Mouse (Mus musculus): Measurements from ENCODE around the gene D630039A03Rik. TPM values are rescaled to one million over a fixed set of nuclear protein-coding genes. Genes with fewer than 3 reads are reported as not detected.
"Not testable (repeated sequence)": the region's sequence is repeated elsewhere in the genome, so short reads cannot be mapped to it uniquely, and the experiment has no call there.

D630039A03Rik gene
- polyA plus RNA-seq, 1 experiment = 4.3 TPM

DNA sequence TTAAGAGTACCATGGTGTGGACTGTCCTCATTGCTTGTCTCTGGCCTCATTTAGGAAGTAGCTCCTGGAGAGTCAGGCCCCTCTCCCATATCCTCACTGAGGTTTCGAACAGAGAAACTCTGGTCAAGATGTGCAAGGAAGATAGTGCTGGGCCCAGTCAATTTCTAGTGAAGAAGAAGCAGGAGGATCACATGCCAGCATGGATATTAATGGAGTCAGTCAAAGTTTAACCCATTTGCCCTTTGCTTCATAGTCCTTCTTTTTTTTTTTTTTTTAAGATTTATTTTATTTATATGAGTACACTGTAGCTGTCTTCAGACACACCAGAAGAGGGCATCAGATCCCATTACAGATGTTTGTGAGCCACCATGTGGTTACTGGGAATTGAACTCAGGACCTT, 27.1 kb downstream of the D630039A03Rik start:
- not testable (repeated sequence) for DNase-seq (ENCODE audit: low spot score)

GRCm38 (mm10) chr4:57888246-57888645, 27.9 kb downstream of the D630039A03Rik start:
- DNase-seq (ENCODE audit: low spot score) = no peak

DNA sequence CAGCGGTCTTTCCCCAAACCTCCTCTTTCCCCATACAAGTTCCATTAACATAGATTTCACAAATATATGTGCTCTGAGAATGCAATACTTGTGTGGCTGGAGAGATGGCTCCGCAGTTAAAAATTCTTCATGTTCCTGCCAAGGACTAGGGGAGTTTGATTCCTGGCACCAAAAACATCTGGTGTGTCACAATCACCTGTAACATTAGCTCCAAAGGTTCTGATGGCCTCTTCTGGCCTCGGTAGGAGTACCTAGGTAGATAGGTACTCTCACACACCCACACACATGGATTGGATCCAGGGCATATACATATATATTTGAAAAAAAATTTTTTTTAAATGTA, 29.2 kb downstream of the D630039A03Rik start:
- no peak for DNase-seq (ENCODE audit: low spot score)

GRCm38 (mm10) chr4:57886066-57886887, 29.8 kb downstream of the D630039A03Rik start:
- no peak for DNase-seq (ENCODE audit: low spot score)

DNA sequence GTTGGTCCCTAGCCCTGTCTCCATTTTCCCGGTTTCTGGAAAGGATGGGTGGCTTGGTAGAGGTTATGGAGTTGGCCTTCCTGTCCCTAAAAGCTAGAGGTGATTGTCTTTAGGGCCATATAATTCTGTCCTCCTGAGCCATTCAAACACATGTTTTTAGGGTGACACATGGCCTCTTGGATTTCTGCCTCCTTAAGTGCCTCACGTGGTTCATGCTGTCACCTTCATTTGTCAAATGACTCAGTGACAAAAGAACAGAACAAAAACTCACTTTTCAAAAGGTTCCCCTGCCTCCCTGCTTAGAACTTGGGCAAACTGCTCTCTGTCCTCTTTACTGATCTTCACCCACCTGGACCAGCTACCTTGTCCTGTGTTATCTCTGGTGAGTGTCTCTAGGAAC, 30.9 kb downstream of the D630039A03Rik start:
- no peak for DNase-seq (ENCODE audit: low spot score)

GRCm38 (mm10) chr4:57884511-57884910, 31.6 kb downstream of the D630039A03Rik start:
- DNase-seq (ENCODE audit: low spot score) = no peak

DNA sequence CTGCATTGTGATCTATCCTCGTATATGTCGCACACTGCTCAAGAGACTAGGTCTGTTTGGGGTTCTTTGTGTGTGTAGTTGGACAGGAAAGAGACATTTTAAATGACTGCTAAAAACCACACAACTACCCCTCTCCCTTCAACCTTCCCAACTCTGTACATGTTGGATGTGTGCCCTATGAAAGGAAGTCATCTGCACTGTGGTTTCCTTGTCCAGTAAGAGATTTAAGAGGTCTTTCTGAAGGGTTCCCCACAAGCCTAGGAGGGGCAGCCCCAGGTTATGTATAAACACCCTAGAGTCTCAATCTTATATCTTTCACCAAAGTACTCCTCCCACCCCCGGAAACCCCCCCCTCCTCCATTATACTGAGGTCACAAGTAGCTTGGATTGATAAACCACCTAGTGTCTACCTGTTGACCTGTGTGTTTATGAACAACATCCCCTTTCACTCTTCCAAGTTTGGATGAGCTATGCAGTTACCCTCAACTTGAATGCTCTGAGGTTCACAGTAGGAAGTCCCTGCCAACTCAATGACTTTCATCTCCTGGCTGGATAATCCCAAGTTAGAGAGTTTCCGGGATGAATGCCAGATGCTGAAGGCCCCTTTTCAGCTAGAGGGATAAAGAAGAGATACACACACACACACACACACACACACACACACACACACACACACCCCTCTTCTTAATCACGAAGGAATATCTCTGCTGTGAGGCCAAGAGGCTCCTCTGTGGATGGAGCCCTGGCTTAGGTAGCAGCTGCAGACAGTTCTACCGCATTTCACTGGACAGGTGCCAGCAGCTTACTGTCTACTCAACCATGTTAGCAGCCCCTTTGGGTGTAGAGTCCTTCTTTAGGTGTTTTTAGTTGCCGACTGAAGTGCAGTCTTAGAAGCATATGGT, 32.3 kb downstream of the D630039A03Rik start:
- no peak for DNase-seq (ENCODE audit: low spot score)

DNA sequence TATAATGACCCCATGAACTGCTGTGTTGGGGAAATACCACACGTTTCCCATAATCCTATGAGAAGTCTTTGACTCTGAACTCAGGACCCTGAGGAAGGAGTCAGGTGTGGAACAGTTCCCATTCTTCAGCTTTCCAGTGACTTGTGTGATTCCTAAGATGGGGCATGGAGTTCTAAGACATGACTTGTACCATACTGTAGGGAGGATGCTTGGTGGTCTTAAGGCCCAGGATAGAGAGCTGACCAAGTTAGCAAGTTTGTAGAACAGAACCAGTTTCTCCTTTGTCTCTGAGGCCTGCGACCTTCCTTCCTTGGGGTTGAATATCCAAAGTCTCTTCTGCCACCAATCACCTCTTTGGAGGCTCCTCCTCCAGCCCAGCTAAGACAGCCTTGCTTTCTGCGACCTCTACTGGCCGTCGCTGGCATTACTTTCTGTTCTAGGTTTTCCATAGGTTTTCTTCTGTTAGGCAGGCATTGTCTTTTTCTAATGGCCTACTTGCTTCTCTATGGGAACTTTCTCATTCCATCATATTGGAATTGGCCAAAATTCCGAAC, 36.2 kb downstream of the D630039A03Rik start:
- DNase-seq (ENCODE audit: low spot score) = peak; percentile 53

DNA sequence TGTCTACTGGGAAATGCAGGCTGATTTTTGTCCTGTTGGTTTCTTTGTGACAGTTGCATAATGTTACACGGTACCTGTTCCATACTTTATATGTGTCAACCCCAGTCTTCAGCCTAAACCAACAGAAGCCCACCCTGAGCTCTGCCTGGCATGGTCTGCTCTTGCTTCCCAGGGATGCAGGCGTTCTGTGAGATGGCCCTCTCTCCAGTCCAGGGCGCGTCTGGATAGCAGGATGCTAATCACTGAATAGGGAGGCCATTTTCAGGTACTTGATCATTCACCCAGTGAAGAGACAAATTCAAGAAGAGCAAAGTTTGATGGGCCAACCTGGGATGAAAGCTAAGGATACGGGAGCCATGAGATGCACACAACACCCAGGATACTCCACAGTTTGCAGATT, 37.0 kb downstream of the D630039A03Rik start:
- DNase-seq (ENCODE audit: low spot score) = no peak

DNA sequence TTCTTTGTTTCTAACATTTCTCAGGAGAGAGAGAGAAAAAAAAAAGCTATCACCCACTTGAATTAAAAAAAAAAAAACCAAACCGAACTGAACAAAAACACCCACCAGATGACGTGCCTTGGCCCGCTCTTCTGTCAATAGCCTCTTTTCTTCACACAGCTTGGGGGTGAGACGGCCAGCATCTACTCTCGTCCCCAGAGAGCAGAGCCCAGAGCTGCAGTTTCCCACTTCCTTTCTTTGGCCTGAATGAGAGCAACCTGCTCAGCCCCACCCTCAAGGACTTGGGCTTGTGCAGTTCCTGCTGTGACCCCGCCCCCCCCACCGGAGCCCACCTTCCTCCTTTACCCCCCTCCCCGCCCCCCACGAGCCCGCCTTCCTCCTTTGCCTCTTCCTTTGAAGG, 48.6 kb downstream of the D630039A03Rik start:
- DNase-seq (ENCODE audit: low spot score) = peak; percentile 1

DNA sequence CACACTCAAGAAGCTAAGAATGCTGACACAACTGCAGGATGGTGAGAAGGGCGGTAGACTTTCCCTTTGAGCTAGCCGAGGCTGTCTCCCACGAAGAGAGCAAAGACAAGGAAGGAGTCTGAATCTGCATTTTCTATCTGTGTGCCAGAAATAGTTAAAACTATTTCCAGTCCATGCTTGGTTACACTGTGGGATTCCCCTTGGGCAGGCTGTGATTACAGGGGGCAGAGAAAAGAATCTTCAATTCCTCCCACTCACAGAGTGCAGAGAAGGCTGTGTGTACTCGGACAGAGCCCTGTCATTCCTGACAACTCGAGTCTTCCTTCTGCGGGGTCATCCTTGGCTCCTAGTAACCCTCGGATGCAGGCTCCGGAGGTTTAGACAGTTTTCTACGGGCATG, 49.1 kb downstream of the D630039A03Rik start:
- peak; percentile 10 for DNase-seq (ENCODE audit: low spot score)

DNA sequence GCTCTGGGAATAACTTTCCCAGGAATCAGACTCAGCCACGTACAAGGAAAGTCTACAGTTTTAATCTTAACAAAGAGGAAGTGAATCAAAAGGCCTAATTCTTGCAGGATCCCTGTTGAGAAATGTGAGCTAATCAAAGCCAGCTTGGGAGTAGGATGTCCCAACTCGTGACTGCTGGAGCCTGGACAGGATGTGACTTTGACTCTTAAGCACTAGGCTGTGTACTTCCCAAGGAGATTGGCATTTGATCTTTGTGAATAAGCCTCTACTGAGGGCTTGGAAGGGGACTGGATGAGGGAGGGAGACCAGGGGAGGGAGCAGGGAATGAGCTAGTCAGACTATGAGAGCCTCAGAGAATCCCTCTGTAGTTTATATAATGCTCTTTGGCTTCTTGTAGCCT, 50.0 kb downstream of the D630039A03Rik start:
- peak; percentile 8 for DNase-seq (ENCODE audit: low spot score)

- peak; percentile 3 for DNase-seq (ENCODE audit: low spot score)
Observed at GRCm38 (mm10) chr4:57862269-57862986, 53.7 kb downstream of the D630039A03Rik start.

GRCm38 (mm10) chr4:57861856-57862255, 54.2 kb downstream of the D630039A03Rik start:
- DNase-seq (ENCODE audit: low spot score) = peak; percentile 8

DNA sequence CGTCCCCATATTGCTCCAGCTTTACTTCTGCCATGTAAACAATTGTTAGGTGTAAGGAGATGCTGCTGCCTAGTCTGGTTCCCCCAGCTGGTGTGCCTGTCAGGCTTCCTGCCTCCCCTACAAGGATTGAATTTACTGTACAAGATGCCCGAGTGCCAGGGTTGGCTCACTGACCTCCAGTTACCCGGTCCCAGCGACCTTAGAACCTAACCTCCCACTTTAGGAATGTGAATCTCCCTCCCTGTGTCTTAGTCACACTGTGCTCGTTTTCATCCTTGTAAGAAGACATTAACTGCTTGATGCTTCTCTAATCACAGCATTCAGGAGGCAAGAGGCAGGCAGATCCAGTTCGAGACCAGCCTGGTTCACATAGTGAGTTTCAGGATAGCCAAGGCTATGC, 54.9 kb downstream of the D630039A03Rik start:
- DNase-seq (ENCODE audit: low spot score) = peak; percentile 15

DNA sequence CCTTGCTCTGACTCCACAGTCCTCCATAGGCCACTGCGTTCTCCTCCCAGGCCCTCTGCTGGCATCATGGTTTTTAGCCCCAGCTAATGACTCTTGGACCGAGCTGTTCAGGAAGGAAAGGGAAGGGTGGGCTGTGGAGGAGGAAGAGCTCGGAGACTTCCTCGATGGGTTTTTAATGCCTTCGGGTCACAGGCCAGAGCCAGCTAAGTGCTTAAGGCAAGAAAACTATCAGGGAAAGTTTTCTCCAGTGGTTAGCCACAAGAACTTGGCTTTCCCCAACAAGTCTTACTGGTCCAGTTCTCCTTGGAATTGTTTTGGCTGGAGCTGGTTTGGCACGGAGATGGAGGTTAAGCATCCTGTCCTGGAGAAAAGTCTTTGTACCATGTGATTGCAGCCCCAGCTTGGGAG, 55.9 kb downstream of the D630039A03Rik start:
- DNase-seq (ENCODE audit: low spot score) = peak; percentile 18

Other genes starting within 250 kb of the D630039A03Rik start
- gene Akap2, start 198.6 kb downstream of the D630039A03Rik start, polyA plus RNA-seq (2012; rRNA removed) = 37.8 and 49.2 TPM in 2 replicates
- 240 and 294 TPM in 2 replicates for gene Txn1, start 40.1 kb upstream of the D630039A03Rik start, polyA plus RNA-seq (2012; rRNA removed)
- gene Txndc8, start 92.8 kb upstream of the D630039A03Rik start, polyA plus RNA-seq (2012; rRNA removed) = not detected in 2 replicates